Mouse (Mus musculus): ENCODE results near the gene Ppp6r2. TPM values are rescaled to one million over a fixed set of nuclear protein-coding genes. Genes with fewer than 3 reads are reported as not detected.

Ppp6r2 gene
- total and polyA plus RNA-seq, 3 experiments: 8.7 to 14.7 (median 10.3) TPM

- Histone ChIP-seq H3K4me3 (replicated peaks in 1 of 3; ENCODE audit: low read depth in 2 of 3, low read length in 2 of 3, poor library complexity in 1 of 3) (no peak overlapping the region), H3K27me3 (replicated peaks) (no peaks in the 10 kb centered on the region), H3K79me2 (replicated peaks; ENCODE audit: control insufficient read depth, extremely low read depth, insufficient read depth, poor library complexity, severe bottlenecking) (no peaks in the 10 kb centered on the region), H3K9me3 (replicated peaks; ENCODE audit: low read length) (no peaks in the 10 kb centered on the region), H3K9ac (ENCODE audit: insufficient read depth, low read depth) (no peak overlapping the region), H3K36me3 (replicated peaks in 1 of 2; ENCODE audit: control insufficient read depth in 1 of 2, insufficient read depth in 1 of 2, low read length in 1 of 2) (peaks cover 57 to 86% of the 10 kb centered on the region in 2 experiments), H3K4me2 (ENCODE audit: insufficient read depth, low read depth, poor library complexity, severe bottlenecking) (no peak overlapping the region), H3K27ac (ENCODE audit: insufficient read depth, low read depth) (no peak overlapping the region), H3K4me1 (ENCODE audit: control insufficient read depth in 1 of 2, insufficient read depth in 2 of 2) (peaks cover 0 to 9% of the 10 kb centered on the region in 2 experiments; a peak in 2 of 4 replicates)
- dilution Hi-C loops (cut with MboI; ENCODE audit: extremely low pct_ligation_motif_present, extremely low pct_unique_long_range_greater_than_20kb, low sequenced_read_pairs) (no loop called here), in situ Hi-C loops (cut with MboI; ENCODE audit: low pct_ligation_motif_present, low pct_unique_long_range_greater_than_20kb, low sequenced_read_pairs) (no loop called here)
- no peak for DNase-seq (ENCODE audit: extremely low read depth)
- no peak for TF ChIP-seq NELFE (IDR thresholded peaks at IDR 0.05; ENCODE audit: low read depth, low read length)
- no peak for TF ChIP-seq IRF4 (IDR thresholded peaks at IDR 0.05; ENCODE audit: low read depth, low read length)
- no peak for TF ChIP-seq ZMIZ1 (IDR thresholded peaks at IDR 0.05; ENCODE audit: low read depth, low read length)
- no peak for TF ChIP-seq EP300 (IDR thresholded peaks at IDR 0.05; ENCODE audit: low read length)
- TF ChIP-seq CHD1 (IDR thresholded peaks at IDR 0.05; ENCODE audit: low read depth, low read length): no peak
- TF ChIP-seq CTCF (conservative IDR thresholded peaks at IDR 0.05 in 1 of 2, IDR thresholded peaks at IDR 0.05 in 1 of 2; ENCODE audit: low read depth in 2 of 2, low read length in 2 of 2): no peak
Observed at GRCm38 (mm10) chr15:89293778-89294177, 82.4 kb downstream of the Ppp6r2 start.

GRCm38 (mm10) chr15:89295580-89296165, 84.3 kb downstream of the Ppp6r2 start:
- TF ChIP-seq RCOR1 (conservative IDR thresholded peaks at IDR 0.05; ENCODE audit: low read depth, low read length): no peak
- TF ChIP-seq USF2 (conservative IDR thresholded peaks at IDR 0.05; ENCODE audit: low read depth, low read length): no peak
- no peak for TF ChIP-seq GABPA (IDR thresholded peaks at IDR 0.05; ENCODE audit: insufficient replicate concordance, low read depth, low read length)
- no peak for TF ChIP-seq RAD21 (IDR thresholded peaks at IDR 0.05; ENCODE audit: low read depth, low read length)
- TF ChIP-seq ZC3H11A (IDR thresholded peaks at IDR 0.05; ENCODE audit: low read depth, low read length): no peak
- no peak for TF ChIP-seq E2F4 (IDR thresholded peaks at IDR 0.05; ENCODE audit: insufficient replicate concordance, low read depth, low read length)
- TF ChIP-seq UBTF (IDR thresholded peaks at IDR 0.05; ENCODE audit: low read depth, low read length): no peak
- no peak for TF ChIP-seq CHD2 (IDR thresholded peaks at IDR 0.05; ENCODE audit: low read length)
- dilution Hi-C loops (cut with MboI; ENCODE audit: extremely low pct_ligation_motif_present, extremely low pct_unique_long_range_greater_than_20kb, low sequenced_read_pairs) (no loop called here), in situ Hi-C loops (cut with MboI; ENCODE audit: low pct_ligation_motif_present, low pct_unique_long_range_greater_than_20kb, low sequenced_read_pairs) (no loop called here)
- no peaks in the 10 kb centered on the region for H3K9me3 ChIP-seq (replicated peaks; ENCODE audit: low read length)
- H3K36me3 ChIP-seq (replicated peaks in 1 of 2; ENCODE audit: control insufficient read depth in 1 of 2, insufficient read depth in 1 of 2, low read length in 1 of 2): peaks cover 62 to 86% of the 10 kb centered on the region in 2 experiments
- no peak overlapping the region for H3K4me2 ChIP-seq (ENCODE audit: insufficient read depth, low read depth, poor library complexity, severe bottlenecking)
- no peak overlapping the region for H3K27ac ChIP-seq (ENCODE audit: insufficient read depth, low read depth)
- no peaks in the 10 kb centered on the region for H3K4me1 ChIP-seq (ENCODE audit: control insufficient read depth in 1 of 2, insufficient read depth in 2 of 2)
- H3K9ac ChIP-seq (ENCODE audit: insufficient read depth, low read depth): no peak overlapping the region
- H3K79me2 ChIP-seq (replicated peaks; ENCODE audit: control insufficient read depth, extremely low read depth, insufficient read depth, poor library complexity, severe bottlenecking): no peaks in the 10 kb centered on the region
- DNase-seq (ENCODE audit: extremely low read depth): no peak
- H3K4me3 ChIP-seq (replicated peaks in 1 of 3; ENCODE audit: low read depth in 2 of 3, low read length in 2 of 3, poor library complexity in 1 of 3): no peak overlapping the region
- no peaks in the 10 kb centered on the region for H3K27me3 ChIP-seq (replicated peaks)

GRCm38 (mm10) chr15:89296465-89296864, 85.1 kb downstream of the Ppp6r2 start:
- no peaks in the 10 kb centered on the region for H3K79me2 ChIP-seq (replicated peaks; ENCODE audit: control insufficient read depth, extremely low read depth, insufficient read depth, poor library complexity, severe bottlenecking)
- H3K36me3 ChIP-seq (replicated peaks in 1 of 2; ENCODE audit: control insufficient read depth in 1 of 2, insufficient read depth in 1 of 2, low read length in 1 of 2): peaks cover 62 to 89% of the 10 kb centered on the region in 2 experiments
- H3K9ac ChIP-seq (ENCODE audit: insufficient read depth, low read depth): no peak overlapping the region
- dilution Hi-C loops (cut with MboI; ENCODE audit: extremely low pct_ligation_motif_present, extremely low pct_unique_long_range_greater_than_20kb, low sequenced_read_pairs): no loop called here
- TF ChIP-seq USF2 (conservative IDR thresholded peaks at IDR 0.05; ENCODE audit: low read depth, low read length) (no peak), MEF2A (IDR thresholded peaks at IDR 0.05; ENCODE audit: borderline replicate concordance, low read depth, low read length) (no peak), E2F4 (IDR thresholded peaks at IDR 0.05; ENCODE audit: insufficient replicate concordance, low read depth, low read length) (no peak), GABPA (IDR thresholded peaks at IDR 0.05; ENCODE audit: insufficient replicate concordance, low read depth, low read length) (no peak), ZMIZ1 (IDR thresholded peaks at IDR 0.05; ENCODE audit: low read depth, low read length) (no peak), SMC3 (IDR thresholded peaks at IDR 0.05; ENCODE audit: low read depth, low read length) (no peak)
- no peak overlapping the region for H3K27ac ChIP-seq (ENCODE audit: insufficient read depth, low read depth)
- H3K4me1 ChIP-seq (ENCODE audit: control insufficient read depth in 1 of 2, insufficient read depth in 2 of 2): no peaks in the 10 kb centered on the region
- no peaks in the 10 kb centered on the region for H3K27me3 ChIP-seq (replicated peaks)
- H3K9me3 ChIP-seq (replicated peaks; ENCODE audit: low read length): no peaks in the 10 kb centered on the region
- in situ Hi-C loops (cut with MboI; ENCODE audit: low pct_ligation_motif_present, low pct_unique_long_range_greater_than_20kb, low sequenced_read_pairs): no loop called here
- H3K4me3 ChIP-seq (replicated peaks in 1 of 3; ENCODE audit: low read depth in 2 of 3, low read length in 2 of 3, poor library complexity in 1 of 3): no peak overlapping the region
- H3K4me2 ChIP-seq (ENCODE audit: insufficient read depth, low read depth, poor library complexity, severe bottlenecking): no peak overlapping the region
- DNase-seq (ENCODE audit: extremely low read depth): no peak
